Mouse (Mus musculus): ENCODE data around the gene Nusap1. TPM values are rescaled to one million over a fixed set of nuclear protein-coding genes. Genes with fewer than 3 reads are reported as not detected.

Gene Nusap1
- 17.6 and 23.7 TPM in 2 replicates for polyA plus RNA-seq (2015; fragmentation: Nextera tagmentation; extraction: Ambion mirVana)

DNA sequence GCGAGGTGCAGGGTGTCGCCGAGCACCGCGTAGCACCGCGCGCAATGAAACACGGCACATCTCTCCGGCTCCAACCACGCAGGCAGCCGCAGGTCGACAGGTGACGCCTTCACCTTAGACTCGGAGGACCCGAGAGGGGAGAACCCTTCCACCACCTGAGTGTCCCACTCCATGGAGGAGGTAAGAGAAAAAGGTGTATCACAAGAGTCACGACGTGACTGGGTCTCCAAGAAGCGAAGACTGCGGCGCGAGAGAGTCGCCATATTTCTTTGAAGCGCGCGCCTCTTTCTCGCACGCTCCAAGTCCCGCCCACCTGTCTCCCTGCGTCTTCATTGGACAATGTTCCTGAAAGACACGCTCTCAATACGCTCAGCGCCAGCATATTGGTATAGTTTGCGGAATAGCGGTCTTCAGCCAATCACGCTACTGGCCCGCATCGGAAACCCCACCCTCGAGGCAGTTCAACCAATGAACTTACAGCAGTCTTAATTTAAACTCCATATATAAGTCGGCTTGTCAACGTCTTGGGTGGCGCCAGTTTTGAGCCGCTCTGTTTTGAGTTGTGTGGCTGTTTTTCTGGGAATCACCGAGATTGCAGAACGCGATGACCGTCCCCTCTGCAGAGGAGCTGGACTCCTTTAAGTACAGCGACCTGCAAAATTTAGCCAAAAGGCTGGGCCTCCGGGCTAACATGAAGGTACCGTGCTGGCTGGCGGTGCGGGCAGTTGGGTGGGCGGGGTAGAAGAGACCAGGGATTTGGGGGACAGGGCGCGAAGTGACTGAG is at the start of gene Nusap1, which contains the start of gene Oip5:
TSS of gene Nusap1 (plus strand) at position 100 of the 784 bp plus-strand sequence.
TSS of gene Oip5 (minus strand) at position 271 of the 784 bp plus-strand sequence.
- peak; percentile 95 for DNase-seq (ENCODE audit: low spot score)
- Histone ChIP-seq H3K36me3 (ENCODE audit: control insufficient read depth, insufficient read depth, low read length) (no peaks in the 10 kb centered on the region), H3K4me1 (replicated peaks; ENCODE audit: control insufficient read depth, insufficient read depth) (peaks cover 5% of the 10 kb centered on the region; the same call in 1 of the 2 replicates), H3K4me3 (ENCODE audit: low read depth, low read length) (peak within 1 kb of the TSS; percentile 75), H3K27me3 (ENCODE audit: control insufficient read depth, insufficient read depth, low read length) (no peaks in the 10 kb centered on the region), H3K4me2 (replicated peaks; ENCODE audit: low read depth) (peak within 1 kb of the TSS; percentile 88), H3K9me3 (ENCODE audit: control insufficient read depth, low read length) (no peaks in the 10 kb centered on the region), H3K9ac (ENCODE audit: low read length) (peak within 1 kb of the TSS; percentile 66), H3K27ac (replicated peaks) (peak within 1 kb of the TSS; percentile 74)
- TF ChIP-seq CTCF (IDR thresholded peaks at IDR 0.05; ENCODE audit: low read depth) (no peak), EP300 (optimal IDR thresholded peaks at IDR 0.05) (no peak)
- under 1% methylated on average over 55 of the region's 55 CpGs for WGBS
- peak; percentile 100 for ATAC-seq (ENCODE audit: low FRiP score, low TSS enrichment)

DNA sequence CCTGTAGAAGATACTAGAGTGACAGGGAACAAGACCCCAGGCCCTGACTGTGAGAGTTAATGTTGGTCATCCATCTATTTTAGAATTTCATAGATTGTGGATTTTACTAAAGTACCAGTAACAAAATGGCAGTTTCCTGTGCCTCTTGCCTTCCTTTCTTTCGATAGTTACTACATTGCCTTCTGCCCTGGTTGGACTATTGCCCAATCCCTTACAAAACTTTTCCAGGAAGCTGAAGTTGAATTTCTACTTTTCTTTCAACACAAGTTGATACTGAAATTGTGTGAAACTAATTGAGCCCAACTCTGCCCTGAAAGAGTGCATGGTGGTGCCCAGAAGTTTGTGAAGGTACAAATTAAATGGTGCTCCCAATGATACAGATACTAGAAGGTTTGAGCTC is 45.6 kb upstream of the Nusap1 start:
- Histone ChIP-seq H3K4me3 (ENCODE audit: low read depth, low read length) (no peak overlapping the region), H3K4me1 (replicated peaks; ENCODE audit: control insufficient read depth, insufficient read depth) (no peaks in the 10 kb centered on the region), H3K9ac (ENCODE audit: low read length) (no peak overlapping the region), H3K27me3 (ENCODE audit: control insufficient read depth, insufficient read depth, low read length) (no peaks in the 10 kb centered on the region), H3K4me2 (replicated peaks; ENCODE audit: low read depth) (no peak overlapping the region), H3K9me3 (ENCODE audit: control insufficient read depth, low read length) (no peaks in the 10 kb centered on the region), H3K36me3 (ENCODE audit: control insufficient read depth, insufficient read depth, low read length) (peaks cover 3% of the 10 kb centered on the region; the same call in 1 of the 2 replicates), H3K27ac (replicated peaks) (no peak overlapping the region)
- TF ChIP-seq EP300 (optimal IDR thresholded peaks at IDR 0.05) (no peak), CTCF (IDR thresholded peaks at IDR 0.05; ENCODE audit: low read depth) (no peak)
- ATAC-seq (ENCODE audit: low FRiP score, low TSS enrichment) (no peak), DNase-seq (ENCODE audit: low spot score) (peak; percentile 48)
- 47% methylated on average over 1 of the region's 1 CpGs for whole genome bisulfite sequencing

GRCm38 (mm10) chr2:119581571-119581970 is 36.5 kb upstream of the Nusap1 start:
- Histone ChIP-seq H3K4me3 (ENCODE audit: low read depth, low read length) (no peak overlapping the region), H3K4me2 (replicated peaks; ENCODE audit: low read depth) (no peak overlapping the region), H3K9me3 (ENCODE audit: control insufficient read depth, low read length) (no peaks in the 10 kb centered on the region), H3K27me3 (ENCODE audit: control insufficient read depth, insufficient read depth, low read length) (no peaks in the 10 kb centered on the region), H3K9ac (ENCODE audit: low read length) (no peak overlapping the region), H3K27ac (replicated peaks) (no peak overlapping the region), H3K4me1 (replicated peaks; ENCODE audit: control insufficient read depth, insufficient read depth) (no peaks in the 10 kb centered on the region), H3K36me3 (ENCODE audit: control insufficient read depth, insufficient read depth, low read length) (peaks cover 4% of the 10 kb centered on the region; the same call in 1 of the 2 replicates)
- no peak for DNase-seq (ENCODE audit: low spot score)
- WGBS, result 84% methylated on average over 3 of the region's 3 CpGs
- no peak for TF ChIP-seq CTCF (IDR thresholded peaks at IDR 0.05; ENCODE audit: low read depth)
- no peak for TF ChIP-seq EP300 (optimal IDR thresholded peaks at IDR 0.05)
- no peak for ATAC-seq (ENCODE audit: low FRiP score, low TSS enrichment)

DNA sequence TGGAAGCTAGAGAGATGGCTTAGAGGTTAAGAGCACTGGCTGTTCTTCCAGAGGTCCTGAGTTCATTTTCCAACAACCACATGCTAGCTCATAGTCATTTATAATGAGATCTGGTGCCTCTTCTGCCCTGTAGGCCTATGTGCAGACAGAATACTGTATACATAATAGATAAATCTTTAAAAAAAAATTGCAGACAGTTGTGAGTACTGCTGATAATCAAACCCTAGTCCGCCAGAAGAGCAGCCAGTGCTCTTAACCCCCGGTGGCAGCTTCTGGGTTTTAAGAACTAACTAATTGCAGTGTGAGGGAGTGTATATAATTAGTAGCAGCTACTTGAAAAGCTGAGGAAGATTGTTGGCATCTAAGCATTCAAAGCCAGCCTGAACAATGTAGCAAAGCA is 34.7 kb upstream of the Nusap1 start:
- Histone ChIP-seq H3K9ac (ENCODE audit: low read length) (no peak overlapping the region), H3K27ac (replicated peaks) (no peak overlapping the region), H3K36me3 (ENCODE audit: control insufficient read depth, insufficient read depth, low read length) (peaks cover 4% of the 10 kb centered on the region; the same call in 1 of the 2 replicates), H3K27me3 (ENCODE audit: control insufficient read depth, insufficient read depth, low read length) (no peaks in the 10 kb centered on the region), H3K9me3 (ENCODE audit: control insufficient read depth, low read length) (no peaks in the 10 kb centered on the region), H3K4me1 (replicated peaks; ENCODE audit: control insufficient read depth, insufficient read depth) (no peaks in the 10 kb centered on the region), H3K4me3 (ENCODE audit: low read depth, low read length) (no peak overlapping the region), H3K4me2 (replicated peaks; ENCODE audit: low read depth) (no peak overlapping the region)
- no peak for TF ChIP-seq CTCF (IDR thresholded peaks at IDR 0.05; ENCODE audit: low read depth)
- TF ChIP-seq EP300 (optimal IDR thresholded peaks at IDR 0.05), result no peak
- ATAC-seq (ENCODE audit: low FRiP score, low TSS enrichment), result no peak
- WGBS, result 69% methylated on average over 2 of the region's 2 CpGs
- DNase-seq (ENCODE audit: low spot score), result no peak

DNA sequence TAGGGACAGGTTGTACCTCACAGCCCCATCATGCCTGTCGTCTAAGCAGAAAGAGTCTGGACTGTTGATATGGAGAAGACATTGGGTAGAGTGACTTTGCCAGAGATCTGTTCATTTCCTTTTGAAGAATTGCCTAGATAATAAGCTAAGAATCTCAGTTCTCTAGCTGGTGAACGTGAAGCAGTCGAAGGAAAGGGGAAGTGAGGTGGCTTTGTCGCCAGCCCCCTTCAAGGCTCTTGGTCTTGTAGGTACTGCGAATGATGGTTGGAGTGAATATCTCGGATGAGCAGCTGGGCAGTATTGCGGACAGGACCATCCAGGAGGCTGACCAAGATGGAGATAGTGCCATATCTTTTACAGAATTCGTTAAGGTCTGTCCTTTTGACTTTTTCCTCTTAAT is 33.8 kb upstream of the Nusap1 start:
- no peak for ATAC-seq (ENCODE audit: low FRiP score, low TSS enrichment)

DNA sequence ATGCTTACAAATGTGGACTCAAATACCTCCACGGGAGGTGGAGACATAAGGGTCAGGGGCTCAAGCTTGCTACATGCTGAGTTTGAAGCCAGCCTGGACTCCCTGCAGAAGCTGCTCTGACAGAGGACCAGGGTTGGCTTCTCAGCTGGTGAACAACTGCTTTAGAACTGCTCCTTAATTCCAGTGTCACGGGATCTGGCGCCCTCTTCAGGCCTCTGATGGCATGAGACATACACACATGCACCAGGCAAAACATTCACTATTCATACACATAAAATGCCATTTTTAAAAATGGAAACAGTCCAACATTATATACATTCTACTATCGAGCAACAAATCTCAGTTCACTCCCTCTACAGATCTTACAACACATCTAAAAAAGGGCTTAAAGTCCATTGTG is 30.7 kb upstream of the Nusap1 start:
- no peak overlapping the region for H3K9ac ChIP-seq (ENCODE audit: low read length)
- H3K4me1 ChIP-seq (replicated peaks; ENCODE audit: control insufficient read depth, insufficient read depth), result no peaks in the 10 kb centered on the region
- no peaks in the 10 kb centered on the region for H3K9me3 ChIP-seq (ENCODE audit: control insufficient read depth, low read length)
- no peak overlapping the region for H3K4me2 ChIP-seq (replicated peaks; ENCODE audit: low read depth)
- H3K4me3 ChIP-seq (ENCODE audit: low read depth, low read length), result no peak overlapping the region
- DNase-seq (ENCODE audit: low spot score), result peak; percentile 76
- no peaks in the 10 kb centered on the region for H3K27me3 ChIP-seq (ENCODE audit: control insufficient read depth, insufficient read depth, low read length)
- WGBS, result 17% methylated on average over 4 of the region's 4 CpGs
- TF ChIP-seq EP300 (optimal IDR thresholded peaks at IDR 0.05) (no peak), CTCF (IDR thresholded peaks at IDR 0.05; ENCODE audit: low read depth) (peak; percentile 89)
- peak; percentile 70 for ATAC-seq (ENCODE audit: low FRiP score, low TSS enrichment)
- no peak overlapping the region for H3K27ac ChIP-seq (replicated peaks)
- H3K36me3 ChIP-seq (ENCODE audit: control insufficient read depth, insufficient read depth, low read length), result no peaks in the 10 kb centered on the region; the same call in 1 of the 2 replicates

More for the DNA sequence above, 33.8 kb upstream of the Nusap1 start:
- no peaks in the 10 kb centered on the region for H3K4me1 ChIP-seq (replicated peaks; ENCODE audit: control insufficient read depth, insufficient read depth)
- peaks cover 4% of the 10 kb centered on the region; the same call in 1 of the 2 replicates for H3K36me3 ChIP-seq (ENCODE audit: control insufficient read depth, insufficient read depth, low read length)
- no peak overlapping the region for H3K9ac ChIP-seq (ENCODE audit: low read length)
- no peaks in the 10 kb centered on the region for H3K27me3 ChIP-seq (ENCODE audit: control insufficient read depth, insufficient read depth, low read length)
- H3K9me3 ChIP-seq (ENCODE audit: control insufficient read depth, low read length), result no peaks in the 10 kb centered on the region
- TF ChIP-seq EP300 (optimal IDR thresholded peaks at IDR 0.05) (no peak), CTCF (IDR thresholded peaks at IDR 0.05; ENCODE audit: low read depth) (no peak)
- no peak overlapping the region for H3K4me3 ChIP-seq (ENCODE audit: low read depth, low read length)
- H3K4me2 ChIP-seq (replicated peaks; ENCODE audit: low read depth), result no peak overlapping the region
- 91% methylated on average over 8 of the region's 8 CpGs for WGBS
- no peak for DNase-seq (ENCODE audit: low spot score)
- H3K27ac ChIP-seq (replicated peaks), result no peak overlapping the region

Data from stomach, postnatal 0 days (tissue).